Mouse (Mus musculus): ENCODE results near the gene Trh. TPM values are rescaled to one million over a fixed set of nuclear protein-coding genes. Genes with fewer than 3 reads are reported as not detected.
A peak's percentile ranks its signal among the peaks of the same experiment; 100 is the strongest.

Gene Trh
- total and polyA plus RNA-seq, 3 experiments = not detected

- Histone ChIP-seq H3K79me2 (replicated peaks; ENCODE audit: control insufficient read depth, insufficient read depth, low read length) (no peaks in the 10 kb centered on the region), H3K9ac (ENCODE audit: low read depth, low read length) (no peak overlapping the region), H3K36me3 (ENCODE audit: control insufficient read depth, insufficient read depth, low read length) (no peaks in the 10 kb centered on the region), H3K27ac (no peak overlapping the region), H3K27me3 (ENCODE audit: control insufficient read depth, insufficient read depth, low read length) (no peaks in the 10 kb centered on the region), H3K4me1 (ENCODE audit: control insufficient read depth, insufficient read depth, low read length) (no peaks in the 10 kb centered on the region), H3K4me3 (no peak overlapping the region)
- intact Hi-C loops (cut with DNase I) = no loop called here
- no peak for DNase-seq
- WGBS = 37% methylated on average over 3 of the region's 3 CpGs
- TF ChIP-seq EP300 (IDR thresholded peaks at IDR 0.05; ENCODE audit: insufficient read depth, low read depth, low read length) = no peak
- no peak for TF ChIP-seq CTCF (IDR thresholded peaks at IDR 0.05)
- no peak for TF ChIP-seq POLR2A (IDR thresholded peaks at IDR 0.05; ENCODE audit: insufficient read depth, low read depth, low read length)
Observed at GRCm38 (mm10) chr6:92253253-92253870, 8.9 kb upstream of the Trh start.

- no peak for DNase-seq
- Histone ChIP-seq H3K27me3 (ENCODE audit: control insufficient read depth, insufficient read depth, low read length) (0 out of 2 replicates have a peak, but pooled peaks cover 1% of the 10 kb centered on the region), H3K36me3 (ENCODE audit: control insufficient read depth, insufficient read depth, low read length) (no peaks in the 10 kb centered on the region), H3K27ac (no peak overlapping the region), H3K4me1 (ENCODE audit: control insufficient read depth, insufficient read depth, low read length) (no peaks in the 10 kb centered on the region), H3K79me2 (replicated peaks; ENCODE audit: control insufficient read depth, insufficient read depth, low read length) (no peaks in the 10 kb centered on the region), H3K4me3 (no peak overlapping the region), H3K9ac (ENCODE audit: low read depth, low read length) (no peak overlapping the region)
- TF ChIP-seq CTCF (IDR thresholded peaks at IDR 0.05) (no peak), POLR2A (IDR thresholded peaks at IDR 0.05; ENCODE audit: insufficient read depth, low read depth, low read length) (no peak), EP300 (IDR thresholded peaks at IDR 0.05; ENCODE audit: insufficient read depth, low read depth, low read length) (no peak)
- intact Hi-C loops (cut with DNase I) = no loop called here
- WGBS = 34% methylated on average over 7 of the region's 7 CpGs
Observed at GRCm38 (mm10) chr6:92247215-92247919, 2.9 kb upstream of the Trh start.

DNA sequence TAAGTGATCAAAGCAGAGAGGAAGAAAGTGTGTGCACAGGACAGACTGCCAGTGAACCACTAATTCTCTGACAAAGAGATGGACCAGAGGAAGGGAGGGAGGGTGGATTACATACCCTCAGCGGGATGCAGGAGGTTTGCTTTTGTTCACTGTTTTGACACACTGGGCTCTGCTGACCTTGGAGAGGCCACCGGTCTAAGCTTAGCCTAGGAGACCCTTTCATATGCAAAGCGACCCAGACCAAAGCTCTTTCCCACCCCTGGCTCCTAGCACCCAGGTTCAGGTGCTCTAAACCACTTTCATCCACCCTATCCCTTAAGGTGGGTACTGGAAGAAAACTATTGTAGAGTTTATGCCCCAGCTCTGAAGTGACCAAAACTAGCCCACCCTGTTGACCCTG, 1.9 kb upstream of the Trh start:
- TF ChIP-seq EP300 (IDR thresholded peaks at IDR 0.05; ENCODE audit: insufficient read depth, low read depth, low read length) = no peak
- no peak for DNase-seq
- H3K9ac ChIP-seq (ENCODE audit: low read depth, low read length) = no peak overlapping the region
- 0 out of 2 replicates have a peak, but pooled peaks cover 1% of the 10 kb centered on the region for H3K27me3 ChIP-seq (ENCODE audit: control insufficient read depth, insufficient read depth, low read length)
- intact Hi-C loops (cut with DNase I) = no loop called here
- no peaks in the 10 kb centered on the region for H3K79me2 ChIP-seq (replicated peaks; ENCODE audit: control insufficient read depth, insufficient read depth, low read length)
- 31% methylated on average over 3 of the region's 3 CpGs for WGBS
- H3K4me1 ChIP-seq (ENCODE audit: control insufficient read depth, insufficient read depth, low read length) = no peaks in the 10 kb centered on the region
- H3K27ac ChIP-seq = no peak overlapping the region
- no peak overlapping the region for H3K4me3 ChIP-seq
- no peaks in the 10 kb centered on the region for H3K36me3 ChIP-seq (ENCODE audit: control insufficient read depth, insufficient read depth, low read length)

GRCm38 (mm10) chr6:92241178-92241906, 3.1 kb downstream of the Trh start:
- Histone ChIP-seq H3K27me3 (ENCODE audit: control insufficient read depth, insufficient read depth, low read length) (0 out of 2 replicates have a peak, but pooled peaks cover 3% of the 10 kb centered on the region), H3K36me3 (ENCODE audit: control insufficient read depth, insufficient read depth, low read length) (no peaks in the 10 kb centered on the region), H3K79me2 (replicated peaks; ENCODE audit: control insufficient read depth, insufficient read depth, low read length) (no peaks in the 10 kb centered on the region), H3K4me3 (no peak overlapping the region), H3K9ac (ENCODE audit: low read depth, low read length) (no peak overlapping the region), H3K27ac (no peak overlapping the region), H3K4me1 (ENCODE audit: control insufficient read depth, insufficient read depth, low read length) (no peaks in the 10 kb centered on the region)
- WGBS = 50% methylated on average over 3 of the region's 3 CpGs
- DNase-seq = peak; percentile 35 to 49
- no peak for TF ChIP-seq CTCF (IDR thresholded peaks at IDR 0.05)
- no peak for TF ChIP-seq EP300 (IDR thresholded peaks at IDR 0.05; ENCODE audit: insufficient read depth, low read depth, low read length)
- no peak for TF ChIP-seq POLR2A (IDR thresholded peaks at IDR 0.05; ENCODE audit: insufficient read depth, low read depth, low read length)
- intact Hi-C loops (cut with DNase I) = no loop called here

DNA sequence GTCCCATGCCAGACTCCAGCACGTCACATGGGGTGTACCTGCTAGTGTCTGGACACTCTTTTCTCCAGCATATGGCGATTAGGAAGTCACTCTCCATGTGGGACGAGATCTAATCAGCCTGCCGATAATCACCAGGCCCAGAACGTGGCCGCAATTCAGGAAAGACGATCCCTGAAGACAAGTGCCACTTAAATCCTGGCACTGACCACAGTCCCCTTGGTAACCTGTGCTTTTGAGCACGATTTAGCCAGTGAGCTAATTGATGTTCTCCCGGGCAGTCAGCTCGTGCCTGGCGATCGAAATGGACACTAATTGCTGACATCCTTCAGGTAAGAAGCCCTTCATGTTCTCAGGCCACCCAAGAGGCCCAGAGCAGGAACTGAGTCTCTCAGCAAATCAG, 9.4 kb downstream of the Trh start:
- Histone ChIP-seq H3K4me1 (ENCODE audit: control insufficient read depth, insufficient read depth, low read length) (no peaks in the 10 kb centered on the region), H3K27me3 (ENCODE audit: control insufficient read depth, insufficient read depth, low read length) (0 out of 2 replicates have a peak, but pooled peaks cover 1% of the 10 kb centered on the region), H3K9ac (ENCODE audit: low read depth, low read length) (no peak overlapping the region), H3K4me3 (no peak overlapping the region), H3K27ac (no peak overlapping the region), H3K79me2 (replicated peaks; ENCODE audit: control insufficient read depth, insufficient read depth, low read length) (no peaks in the 10 kb centered on the region), H3K36me3 (ENCODE audit: control insufficient read depth, insufficient read depth, low read length) (no peaks in the 10 kb centered on the region)
- TF ChIP-seq POLR2A (IDR thresholded peaks at IDR 0.05; ENCODE audit: insufficient read depth, low read depth, low read length) (no peak), CTCF (IDR thresholded peaks at IDR 0.05) (no peak), EP300 (IDR thresholded peaks at IDR 0.05; ENCODE audit: insufficient read depth, low read depth, low read length) (no peak)
- intact Hi-C loops (cut with DNase I) = no loop called here
- WGBS = 64% methylated on average over 12 of the region's 12 CpGs
- no peak for DNase-seq

DNA sequence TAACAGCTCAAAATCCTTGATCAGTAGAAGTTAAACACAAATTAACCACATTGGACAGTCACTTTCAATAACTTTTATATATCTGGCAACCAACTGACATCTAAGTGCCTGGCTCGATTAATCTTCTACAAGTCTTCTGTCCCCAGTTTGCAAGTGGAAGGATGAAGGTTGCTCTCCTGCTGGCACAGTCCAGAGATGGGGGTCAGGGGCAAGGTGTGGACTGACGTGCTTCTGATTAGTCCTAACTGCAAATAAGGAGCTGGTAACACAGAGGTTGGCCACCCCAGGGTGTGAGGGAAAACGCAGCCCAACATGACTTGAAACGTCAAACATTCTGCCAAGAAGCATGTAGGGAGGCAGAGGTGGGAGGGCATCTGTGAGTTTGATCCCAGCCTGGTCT, 12.7 kb downstream of the Trh start:
- H3K27me3 ChIP-seq (ENCODE audit: control insufficient read depth, insufficient read depth, low read length) = no peaks in the 10 kb centered on the region

More for the DNA sequence above, 12.7 kb downstream of the Trh start:
- Histone ChIP-seq H3K4me1 (ENCODE audit: control insufficient read depth, insufficient read depth, low read length) (no peaks in the 10 kb centered on the region), H3K9ac (ENCODE audit: low read depth, low read length) (no peak overlapping the region), H3K36me3 (ENCODE audit: control insufficient read depth, insufficient read depth, low read length) (no peaks in the 10 kb centered on the region), H3K4me3 (no peak overlapping the region), H3K27ac (no peak overlapping the region), H3K79me2 (replicated peaks; ENCODE audit: control insufficient read depth, insufficient read depth, low read length) (no peaks in the 10 kb centered on the region)
- no peak for DNase-seq
- intact Hi-C loops (cut with DNase I) = no loop called here
- WGBS = 69% methylated on average over 4 of the region's 4 CpGs
- TF ChIP-seq CTCF (IDR thresholded peaks at IDR 0.05) = no peak
- no peak for TF ChIP-seq POLR2A (IDR thresholded peaks at IDR 0.05; ENCODE audit: insufficient read depth, low read depth, low read length)
- no peak for TF ChIP-seq EP300 (IDR thresholded peaks at IDR 0.05; ENCODE audit: insufficient read depth, low read depth, low read length)

Measured in heart, adult 2 months (tissue).